Mouse (Mus musculus): Measurements from ENCODE around the gene Gm4737. TPM values are rescaled to one million over a fixed set of nuclear protein-coding genes. Genes with fewer than 3 reads are reported as not detected.
"Not testable (repeated sequence)": the region's sequence is repeated elsewhere in the genome, so short reads cannot be mapped to it uniquely, and the experiment has no call there.

The Gm4737 gene
- polyA plus RNA-seq (2014; fragmentation: Nextera tagmentation; extraction: Ambion mirVana): 3.1 and 3.6 TPM in 2 replicates

GRCm38 (mm10) chr16:46154832-46155231, at the start of gene Gm4737:
Gene Gm4737 (minus strand): TSS chr16:46155077.
- H3K27me3 ChIP-seq (ENCODE audit: control insufficient read depth, insufficient read depth, low read length); ATAC-seq (ENCODE audit: insufficient number of reproducible peaks, insufficient read depth, low FRiP score, low read depth); H3K4me3 ChIP-seq (ENCODE audit: low read depth, low read length); H3K4me1 ChIP-seq (ENCODE audit: control insufficient read depth, insufficient read depth, low read length); H3K4me2 ChIP-seq (replicated peaks; ENCODE audit: low read depth, low read length); H3K36me3 ChIP-seq (ENCODE audit: control insufficient read depth, insufficient read depth, low read length); H3K9ac ChIP-seq (replicated peaks; ENCODE audit: low read depth, low read length); H3K9me3 ChIP-seq (ENCODE audit: control insufficient read depth, low read depth, low read length); H3K27ac ChIP-seq (ENCODE audit: low read length): not testable (repeated sequence)
- 97% methylated on average over 8 of the region's 16 CpGs for WGBS

- no peaks in the 10 kb centered on the region for H3K36me3 ChIP-seq (ENCODE audit: control insufficient read depth, insufficient read depth, low read length)
- H3K27me3 ChIP-seq (ENCODE audit: control insufficient read depth, insufficient read depth, low read length): no peaks in the 10 kb centered on the region
- no peak overlapping the region for H3K4me2 ChIP-seq (replicated peaks; ENCODE audit: low read depth, low read length)
- H3K4me3 ChIP-seq (ENCODE audit: low read depth, low read length): no peak overlapping the region
- WGBS: 47% methylated on average over 5 of the region's 5 CpGs
- H3K9me3 ChIP-seq (ENCODE audit: control insufficient read depth, low read depth, low read length): no peaks in the 10 kb centered on the region
- no peaks in the 10 kb centered on the region for H3K4me1 ChIP-seq (ENCODE audit: control insufficient read depth, insufficient read depth, low read length)
- no peak overlapping the region for H3K9ac ChIP-seq (replicated peaks; ENCODE audit: low read depth, low read length)
- no peak for ATAC-seq (ENCODE audit: insufficient number of reproducible peaks, insufficient read depth, low FRiP score, low read depth)
- H3K27ac ChIP-seq (ENCODE audit: low read length): no peak overlapping the region
Measured at GRCm38 (mm10) chr16:46195792-46196191, 40.9 kb upstream of the Gm4737 start.

GRCm38 (mm10) chr16:46183096-46183495, 28.2 kb upstream of the Gm4737 start:
- no peaks in the 10 kb centered on the region for H3K4me1 ChIP-seq (ENCODE audit: control insufficient read depth, insufficient read depth, low read length)
- H3K4me3 ChIP-seq (ENCODE audit: low read depth, low read length): no peak overlapping the region
- no peak overlapping the region for H3K27ac ChIP-seq (ENCODE audit: low read length)
- H3K36me3 ChIP-seq (ENCODE audit: control insufficient read depth, insufficient read depth, low read length): no peaks in the 10 kb centered on the region
- WGBS: 86% methylated on average over 5 of the region's 5 CpGs
- H3K9me3 ChIP-seq (ENCODE audit: control insufficient read depth, low read depth, low read length): no peaks in the 10 kb centered on the region
- H3K9ac ChIP-seq (replicated peaks; ENCODE audit: low read depth, low read length): no peak overlapping the region
- ATAC-seq (ENCODE audit: insufficient number of reproducible peaks, insufficient read depth, low FRiP score, low read depth): no peak
- H3K27me3 ChIP-seq (ENCODE audit: control insufficient read depth, insufficient read depth, low read length): no peaks in the 10 kb centered on the region
- H3K4me2 ChIP-seq (replicated peaks; ENCODE audit: low read depth, low read length): no peak overlapping the region

- WGBS: 81% methylated on average over 4 of the region's 4 CpGs
- Histone ChIP-seq H3K27me3 (ENCODE audit: control insufficient read depth, insufficient read depth, low read length) (no peaks in the 10 kb centered on the region), H3K36me3 (ENCODE audit: control insufficient read depth, insufficient read depth, low read length) (no peaks in the 10 kb centered on the region), H3K9me3 (ENCODE audit: control insufficient read depth, low read depth, low read length) (no peaks in the 10 kb centered on the region), H3K4me2 (replicated peaks; ENCODE audit: low read depth, low read length) (no peak overlapping the region), H3K4me3 (ENCODE audit: low read depth, low read length) (no peak overlapping the region), H3K9ac (replicated peaks; ENCODE audit: low read depth, low read length) (no peak overlapping the region), H3K4me1 (ENCODE audit: control insufficient read depth, insufficient read depth, low read length) (no peaks in the 10 kb centered on the region), H3K27ac (ENCODE audit: low read length) (no peak overlapping the region)
- no peak for ATAC-seq (ENCODE audit: insufficient number of reproducible peaks, insufficient read depth, low FRiP score, low read depth)
Measured at GRCm38 (mm10) chr16:46178121-46178801, 23.4 kb upstream of the Gm4737 start.

GRCm38 (mm10) chr16:46173039-46173438, 18.2 kb upstream of the Gm4737 start:
- no peaks in the 10 kb centered on the region for H3K36me3 ChIP-seq (ENCODE audit: control insufficient read depth, insufficient read depth, low read length)
- H3K27ac ChIP-seq (ENCODE audit: low read length): no peak overlapping the region
- H3K9ac ChIP-seq (replicated peaks; ENCODE audit: low read depth, low read length): no peak overlapping the region
- H3K27me3 ChIP-seq (ENCODE audit: control insufficient read depth, insufficient read depth, low read length): no peaks in the 10 kb centered on the region
- no peak overlapping the region for H3K4me2 ChIP-seq (replicated peaks; ENCODE audit: low read depth, low read length)
- no peaks in the 10 kb centered on the region for H3K9me3 ChIP-seq (ENCODE audit: control insufficient read depth, low read depth, low read length)
- ATAC-seq (ENCODE audit: insufficient number of reproducible peaks, insufficient read depth, low FRiP score, low read depth): no peak
- no peak overlapping the region for H3K4me3 ChIP-seq (ENCODE audit: low read depth, low read length)
- no peaks in the 10 kb centered on the region for H3K4me1 ChIP-seq (ENCODE audit: control insufficient read depth, insufficient read depth, low read length)

- Histone ChIP-seq H3K9ac (replicated peaks; ENCODE audit: low read depth, low read length) (no peak overlapping the region), H3K36me3 (ENCODE audit: control insufficient read depth, insufficient read depth, low read length) (no peaks in the 10 kb centered on the region), H3K4me3 (ENCODE audit: low read depth, low read length) (no peak overlapping the region), H3K27ac (ENCODE audit: low read length) (no peak overlapping the region), H3K9me3 (ENCODE audit: control insufficient read depth, low read depth, low read length) (no peaks in the 10 kb centered on the region), H3K4me1 (ENCODE audit: control insufficient read depth, insufficient read depth, low read length) (no peaks in the 10 kb centered on the region), H3K4me2 (replicated peaks; ENCODE audit: low read depth, low read length) (no peak overlapping the region), H3K27me3 (ENCODE audit: control insufficient read depth, insufficient read depth, low read length) (no peaks in the 10 kb centered on the region)
- no peak for ATAC-seq (ENCODE audit: insufficient number of reproducible peaks, insufficient read depth, low FRiP score, low read depth)
- WGBS: 69% methylated on average over 3 of the region's 3 CpGs
Measured at GRCm38 (mm10) chr16:46166971-46167370, 12.1 kb upstream of the Gm4737 start.

GRCm38 (mm10) chr16:46165305-46165704, 10.4 kb upstream of the Gm4737 start:
- Histone ChIP-seq H3K4me1 (ENCODE audit: control insufficient read depth, insufficient read depth, low read length) (no peaks in the 10 kb centered on the region), H3K4me3 (ENCODE audit: low read depth, low read length) (no peak overlapping the region), H3K27ac (ENCODE audit: low read length) (no peak overlapping the region), H3K27me3 (ENCODE audit: control insufficient read depth, insufficient read depth, low read length) (no peaks in the 10 kb centered on the region), H3K9me3 (ENCODE audit: control insufficient read depth, low read depth, low read length) (no peaks in the 10 kb centered on the region), H3K36me3 (ENCODE audit: control insufficient read depth, insufficient read depth, low read length) (no peaks in the 10 kb centered on the region), H3K4me2 (replicated peaks; ENCODE audit: low read depth, low read length) (no peak overlapping the region), H3K9ac (replicated peaks; ENCODE audit: low read depth, low read length) (no peak overlapping the region)
- ATAC-seq (ENCODE audit: insufficient number of reproducible peaks, insufficient read depth, low FRiP score, low read depth): no peak
- 86% methylated on average over 4 of the region's 4 CpGs for WGBS

- Histone ChIP-seq H3K27ac (ENCODE audit: low read length) (no peak overlapping the region), H3K4me1 (ENCODE audit: control insufficient read depth, insufficient read depth, low read length) (no peaks in the 10 kb centered on the region), H3K27me3 (ENCODE audit: control insufficient read depth, insufficient read depth, low read length) (no peaks in the 10 kb centered on the region), H3K4me2 (replicated peaks; ENCODE audit: low read depth, low read length) (no peak overlapping the region), H3K36me3 (ENCODE audit: control insufficient read depth, insufficient read depth, low read length) (no peaks in the 10 kb centered on the region), H3K9me3 (ENCODE audit: control insufficient read depth, low read depth, low read length) (no peaks in the 10 kb centered on the region), H3K9ac (replicated peaks; ENCODE audit: low read depth, low read length) (no peak overlapping the region), H3K4me3 (ENCODE audit: low read depth, low read length) (no peak overlapping the region)
- ATAC-seq (ENCODE audit: insufficient number of reproducible peaks, insufficient read depth, low FRiP score, low read depth): no peak
Measured at GRCm38 (mm10) chr16:46151141-46151540, 3.7 kb downstream of the Gm4737 start.
